Mouse (Mus musculus): Measurements from ENCODE around the gene Camk2b. TPM values are rescaled to one million over a fixed set of nuclear protein-coding genes. Genes with fewer than 3 reads are reported as not detected.
"Not testable (repeated sequence)": the region's sequence is repeated elsewhere in the genome, so short reads cannot be mapped to it uniquely, and the experiment has no call there.

Camk2b gene
- total RNA-seq, 2 experiments from 2014 or later = 188 to 190 TPM

- DNase-seq = no peak
These were observed 123.2 kb downstream of the Camk2b start for GRCm38 (mm10) chr11:5942966-5943365.

- not testable (repeated sequence) for DNase-seq
These were observed 131.6 kb downstream of the Camk2b start for GRCm38 (mm10) chr11:5934531-5934930.

- not testable (repeated sequence) for DNase-seq
These were observed 134.2 kb downstream of the Camk2b start for GRCm38 (mm10) chr11:5931947-5932346.

- no peak for DNase-seq
These were observed 135.6 kb downstream of the Camk2b start for GRCm38 (mm10) chr11:5930578-5930977.

- DNase-seq = no peak
These were observed 139.4 kb downstream of the Camk2b start for GRCm38 (mm10) chr11:5926696-5927220.

- no peak for DNase-seq
These were observed 141.5 kb downstream of the Camk2b start for GRCm38 (mm10) chr11:5924699-5925098.

GRCm38 (mm10) chr11:5920323-5920960 lies 145.7 kb downstream of the Camk2b start:
- no peak for DNase-seq

Other genes with a start within 250 kb of the Camk2b start
- gene Polm, start 228.3 kb downstream of the Camk2b start, total RNA-seq (2021) = 1 to 10 TPM; 4.3 to 8.7 TPM
- gene Aebp1, start 204.4 kb downstream of the Camk2b start, total RNA-seq (2021) = 10 to 100 TPM; 46.5 to 59.8 TPM
- gene Pold2, start 188.1 kb downstream of the Camk2b start, total RNA-seq (2021) = 10 to 100 TPM; 36.7 to 45.4 TPM
- not detected for gene Myl7, start 167.6 kb downstream of the Camk2b start, total RNA-seq (2021)
- not detected for gene Gck, start 116.3 kb downstream of the Camk2b start, total RNA-seq (2021)
- gene Ykt6, start 110.7 kb downstream of the Camk2b start, total RNA-seq (2021) = 10 to 100 TPM; 46.7 to 50.4 TPM
- gene A730071L15Rik, start 133.7 kb upstream of the Camk2b start, total RNA-seq (2021) = not detected
- 10 to 100 TPM; 57.6 to 59.3 TPM for gene Nudcd3, start 134.1 kb upstream of the Camk2b start, total RNA-seq (2021)
- gene Npc1l1, start 163.8 kb upstream of the Camk2b start, total RNA-seq (2021) = under 1 TPM; 0.05 to 0.18 TPM
- gene Ddx56, start 201.4 kb upstream of the Camk2b start, total RNA-seq (2021) = 10 to 100 TPM; 28.6 to 29.5 TPM
- 10 to 100 TPM; 63.9 to 64.0 TPM for gene Tmed4, start 208.5 kb upstream of the Camk2b start, total RNA-seq (2021)
- gene Ogdh, start 225.3 kb upstream of the Camk2b start, total RNA-seq (2021) = 100 to 1,000 TPM; 437 to 480 TPM